In the genomic region with DNA sequence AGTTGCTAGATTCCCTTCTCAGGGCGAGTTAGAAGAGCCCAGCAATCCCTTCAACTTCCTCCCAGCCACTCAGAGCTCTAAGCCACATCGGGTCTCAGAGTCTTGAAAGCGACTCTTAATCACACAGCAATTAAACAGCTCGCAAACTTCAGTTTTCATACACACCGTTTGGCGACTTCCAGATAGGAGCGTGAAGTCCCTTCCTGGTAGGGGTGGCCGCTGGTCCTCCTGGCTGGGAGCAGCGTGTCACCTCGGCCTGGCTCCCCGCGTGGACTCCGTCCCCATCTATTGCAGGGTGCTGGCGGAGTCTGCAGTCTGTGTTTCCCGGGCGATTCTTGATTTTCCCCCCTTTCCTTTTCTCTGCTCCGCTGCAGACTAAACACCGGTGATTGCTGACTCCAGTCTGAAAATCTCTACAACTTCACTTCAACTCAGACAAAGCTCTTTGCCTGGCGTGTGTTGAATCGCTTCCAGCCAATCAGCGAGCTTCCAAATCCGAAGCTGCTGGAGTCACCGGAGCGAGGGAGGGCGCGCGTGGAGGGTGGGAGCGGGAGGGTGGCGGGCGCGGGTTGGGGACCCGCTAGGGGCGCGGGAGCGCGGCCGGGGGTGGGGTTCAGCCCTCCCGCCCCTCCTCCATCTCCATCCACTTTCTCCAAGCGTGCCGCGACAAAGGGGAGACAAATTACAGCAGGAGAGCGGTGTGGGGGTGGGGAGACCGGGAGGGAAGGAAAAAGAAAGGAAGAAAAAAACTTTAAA, we compare ENCODE assay signal across 7 mouse cellular contexts. TPM values are rescaled to one million over a fixed set of nuclear protein-coding genes. Genes with fewer than 3 reads are reported as not detected.
DNase-seq lines count a peak whose midpoint lies in the region; ATAC-seq and TF ChIP-seq lines count a peak whose summit lies in the region.

A gene (minus strand): TSS at position 456 of the 756 bp plus-strand sequence.

- H3K36me3 ChIP-seq in intestine, embryonic 16.5 days (ENCODE audit: control insufficient read depth, insufficient read depth, low read length): no peaks in the 10 kb centered on the region
- H3K36me3 ChIP-seq in limb, embryonic 13.5 days: peaks cover 36% of the 10 kb centered on the region
- no peaks in the 10 kb centered on the region for H3K36me3 ChIP-seq in midbrain, postnatal 0 days (ENCODE audit: insufficient read depth, low read length)

- peak within 1 kb of the TSS; percentile 73 for H3K4me2 ChIP-seq in intestine, embryonic 16.5 days (ENCODE audit: low read depth, low read length)
- peak within 1 kb of the TSS; percentile 93 for H3K4me2 ChIP-seq in limb, embryonic 13.5 days (replicated peaks)
- peak within 1 kb of the TSS; percentile 70 for H3K4me2 ChIP-seq in midbrain, postnatal 0 days (ENCODE audit: low read depth, low read length, poor library complexity, severe bottlenecking)

- peak within 1 kb of the TSS; percentile 80 for H3K9ac ChIP-seq in intestine, embryonic 16.5 days (ENCODE audit: low read depth, low read length)
- peak within 1 kb of the TSS; percentile 97 for H3K9ac ChIP-seq in limb, embryonic 13.5 days
- H3K9ac ChIP-seq in midbrain, postnatal 0 days (replicated peaks; ENCODE audit: low read length, poor library complexity, severe bottlenecking): peak within 1 kb of the TSS; percentile 62

- TF ChIP-seq CTCF in midbrain, postnatal 0 days (IDR thresholded peaks at IDR 0.05): peak; percentile 13; the same call in 1 of the 2 replicates

- DNase-seq in adrenal gland, postnatal 25 days: peak; percentile 83
- peak; percentile 96 for DNase-seq in embryo, embryonic 11 days
- DNase-seq in gastrocnemius, postnatal 36 days: peak; percentile 71 to 84
- DNase-seq in midbrain, postnatal 0 days (ENCODE audit: low spot score): peak; percentile 93
- peak; percentile 68 for DNase-seq in testis, postnatal 14 days (ENCODE audit: low spot score)

- no peaks in the 10 kb centered on the region for H3K9me3 ChIP-seq in intestine, embryonic 16.5 days (ENCODE audit: control insufficient read depth, low read length)
- no peaks in the 10 kb centered on the region for H3K9me3 ChIP-seq in limb, embryonic 13.5 days
- no peaks in the 10 kb centered on the region for H3K9me3 ChIP-seq in midbrain, postnatal 0 days (ENCODE audit: low read length)

- no peaks in the 10 kb centered on the region for H3K4me1 ChIP-seq in intestine, embryonic 16.5 days (ENCODE audit: control insufficient read depth, insufficient read depth, low read length)
- peaks cover 40% of the 10 kb centered on the region for H3K4me1 ChIP-seq in limb, embryonic 13.5 days
- peaks cover 4% of the 10 kb centered on the region for H3K4me1 ChIP-seq in midbrain, postnatal 0 days (ENCODE audit: insufficient read depth, low read length)

- peak within 1 kb of the TSS; percentile 97 for H3K27ac ChIP-seq in intestine, embryonic 16.5 days (ENCODE audit: low read length)
- peak within 1 kb of the TSS; percentile 100 for H3K27ac ChIP-seq in limb, embryonic 13.5 days
- H3K27ac ChIP-seq in midbrain, postnatal 0 days (ENCODE audit: low read depth, low read length): peak within 1 kb of the TSS; percentile 72

- ATAC-seq in intestine, embryonic 16.5 days: peak; percentile 94
- ATAC-seq in limb, embryonic 13.5 days (ENCODE audit: low FRiP score, low read depth): peak; percentile 95
- ATAC-seq in midbrain, postnatal 0 days (ENCODE audit: low FRiP score): peak; percentile 88

- intact Hi-C loops in gastrocnemius, postnatal 36 days (cut with DNase I): no loop called here

- peak within 1 kb of the TSS; percentile 67 for H3K4me3 ChIP-seq in intestine, embryonic 16.5 days (ENCODE audit: low read length)
- peak within 1 kb of the TSS; percentile 81 for H3K4me3 ChIP-seq in limb, embryonic 13.5 days
- peak within 1 kb of the TSS; percentile 58 for H3K4me3 ChIP-seq in midbrain, postnatal 0 days (ENCODE audit: low read depth, low read length)

- no peaks in the 10 kb centered on the region for H3K27me3 ChIP-seq in intestine, embryonic 16.5 days (replicated peaks; ENCODE audit: control insufficient read depth, insufficient read depth, low read length)
- H3K27me3 ChIP-seq in limb, embryonic 13.5 days: no peaks in the 10 kb centered on the region
- no peaks in the 10 kb centered on the region for H3K27me3 ChIP-seq in midbrain, postnatal 0 days (ENCODE audit: insufficient read depth, low read length)

- under 1% methylated on average over 43 of the region's 43 CpGs for WGBS in intestine, embryonic 16.5 days
- 0% methylated on average over 43 of the region's 43 CpGs for WGBS in limb, embryonic 13.5 days
- WGBS in midbrain, postnatal 0 days: 2% methylated on average over 42 of the region's 43 CpGs

RNA-seq across cellular contexts. Expression of the gene that starts here (rescaled TPM):
- total RNA-seq in adrenal gland, postnatal 25 days (2021): 7.2 and 7.7 TPM in 2 replicates
- 1 to 10 TPM; 1.8 to 3.2 TPM for total RNA-seq in gastrocnemius, postnatal 36 days (2021)
- polyA plus RNA-seq in intestine, embryonic 16.5 days (2015; fragmentation: Nextera tagmentation; extraction: Ambion mirVana): 30.6 and 31.0 TPM in 2 replicates
- polyA plus RNA-seq in limb, embryonic 13.5 days (2015; fragmentation: Nextera tagmentation; extraction: Ambion mirVana): 161 and 172 TPM in 2 replicates
- 68.7 and 69.7 TPM in 2 replicates for total RNA-seq in midbrain, postnatal 0 days (2014; rRNA removed)
- polyA plus RNA-seq in midbrain, postnatal 0 days (2015; fragmentation: Nextera tagmentation; extraction: Ambion mirVana): 26.0 and 27.6 TPM in 2 replicates

Comparison
In these comparisons a context has a peak if more than half of its experiments do, and no peak if none do; other contexts are left out.
1. Peak in every context shown above with its lines: DNase-seq, ATAC-seq, H3K4me3 ChIP-seq and H3K27ac ChIP-seq.